Comparison of ENCODE assay signal across 9 mouse cellular contexts in genomic region chr9:70838132-70838911, GRCm38 (mm10).
DNase-seq lines count a peak whose midpoint lies in the region; ATAC-seq lines count a peak whose summit lies in the region.
"Had no signal": no experiment of that assay in that cellular context is flagged by ENCODE, and none has a peak within 500 bp of the region (broad histone marks: within the 10 kb centered on the region; RNA-seq: fewer than 3 reads in every experiment).

No protein-coding gene starts in this region.

- no peak overlapping the region for H3K4me3 ChIP-seq in heart, embryonic 15.5 days
- H3K4me3 ChIP-seq in macrophage (ENCODE audit: inconsistent target): no peak overlapping the region
- no peak overlapping the region for H3K4me3 ChIP-seq in forebrain, embryonic 15.5 days
- no peak overlapping the region for H3K4me3 ChIP-seq in midbrain, embryonic 15.5 days

- WGBS in heart, embryonic 15.5 days: 69% methylated on average over 10 of the region's 10 CpGs
- 25% methylated on average over 10 of the region's 10 CpGs for WGBS in macrophage (ENCODE audit: missing documents)
- 90% methylated on average over 9 of the region's 10 CpGs for whole genome bisulfite sequencing in forebrain, embryonic 15.5 days
- 85% methylated on average over 10 of the region's 10 CpGs for WGBS in midbrain, embryonic 15.5 days

- H3K27ac ChIP-seq in heart, embryonic 15.5 days: peak overlapping the region; percentile 84
- peak overlapping the region; percentile 85 for H3K27ac ChIP-seq in macrophage
- no peak overlapping the region for H3K27ac ChIP-seq in forebrain, embryonic 15.5 days (replicated peaks)
- no peak overlapping the region for H3K27ac ChIP-seq in midbrain, embryonic 15.5 days

- H3K4me2 ChIP-seq in heart, embryonic 15.5 days: no peak overlapping the region
- no peak overlapping the region for H3K4me2 ChIP-seq in forebrain, embryonic 15.5 days (replicated peaks)
- H3K4me2 ChIP-seq in midbrain, embryonic 15.5 days: no peak overlapping the region

- intact Hi-C loops in heart, postnatal 14 days (cut with DNase I): no loop called here

- no peaks in the 10 kb centered on the region for H3K36me3 ChIP-seq in heart, embryonic 15.5 days
- H3K36me3 ChIP-seq in macrophage (ENCODE audit: inconsistent target): no peaks in the 10 kb centered on the region
- no peaks in the 10 kb centered on the region for H3K36me3 ChIP-seq in forebrain, embryonic 15.5 days
- no peaks in the 10 kb centered on the region for H3K36me3 ChIP-seq in midbrain, embryonic 15.5 days (replicated peaks)

- peak; percentile 33 to 69 for DNase-seq in heart, adult 18-20 months
- no peak for DNase-seq in heart, postnatal 14 days
- DNase-seq in 3T3-L1 (ENCODE audit: low read depth, low spot score): peak; percentile 23
- DNase-seq in c-Kit-positive CD71-positive TER-119-positive erythroid progenitor cells, embryonic 14.5 days (ENCODE audit: low spot score): no peak

- H3K4me1 ChIP-seq in heart, embryonic 15.5 days (replicated peaks): peaks cover 40% of the 10 kb centered on the region
- no peaks in the 10 kb centered on the region for H3K4me1 ChIP-seq in forebrain, embryonic 15.5 days
- no peaks in the 10 kb centered on the region; the same call in 1 of the 2 replicates for H3K4me1 ChIP-seq in midbrain, embryonic 15.5 days

- no peaks in the 10 kb centered on the region for H3K27me3 ChIP-seq in heart, embryonic 15.5 days
- H3K27me3 ChIP-seq in forebrain, embryonic 15.5 days: no peaks in the 10 kb centered on the region
- no peaks in the 10 kb centered on the region for H3K27me3 ChIP-seq in midbrain, embryonic 15.5 days (replicated peaks)

- ATAC-seq in heart, embryonic 15.5 days (replicated peaks; ENCODE audit: insufficient number of reproducible peaks, insufficient read depth, low FRiP score, low read depth): no peak
- ATAC-seq in forebrain, embryonic 15.5 days (replicated peaks): no peak
- no peak for ATAC-seq in midbrain, embryonic 15.5 days (replicated peaks)
- ATAC-seq: CD4-positive, CD25-positive, alpha-beta regulatory T cell, adult 4 months had no signal

- no peaks in the 10 kb centered on the region for H3K9me3 ChIP-seq in heart, embryonic 15.5 days (replicated peaks)
- no peaks in the 10 kb centered on the region for H3K9me3 ChIP-seq in forebrain, embryonic 15.5 days
- no peaks in the 10 kb centered on the region for H3K9me3 ChIP-seq in midbrain, embryonic 15.5 days

- H3K79me2 ChIP-seq in macrophage (ENCODE audit: inconsistent target): no peaks in the 10 kb centered on the region

- H3K9ac ChIP-seq in heart, embryonic 15.5 days: no peak overlapping the region
- H3K9ac ChIP-seq in forebrain, embryonic 15.5 days (replicated peaks): no peak overlapping the region
- no peak overlapping the region for H3K9ac ChIP-seq in midbrain, embryonic 15.5 days

Comparison
In these comparisons a context has a peak if more than half of its experiments do, and no peak if none do; other contexts are left out.
1. DNase-seq: peak in heart, adult 18-20 months (2 of 2) and 3T3-L1 (single experiment); none in heart, postnatal 14 days (0 of 2) and c-Kit-positive CD71-positive TER-119-positive erythroid progenitor cells, embryonic 14.5 days (single experiment).
2. H3K27ac ChIP-seq: peak in heart, embryonic 15.5 days (single experiment) and macrophage (single experiment); none in forebrain, embryonic 15.5 days (single experiment) and midbrain, embryonic 15.5 days (single experiment).